Mouse (Mus musculus): ENCODE measurements around the gene Tmem117.

The Tmem117 gene

DNA sequence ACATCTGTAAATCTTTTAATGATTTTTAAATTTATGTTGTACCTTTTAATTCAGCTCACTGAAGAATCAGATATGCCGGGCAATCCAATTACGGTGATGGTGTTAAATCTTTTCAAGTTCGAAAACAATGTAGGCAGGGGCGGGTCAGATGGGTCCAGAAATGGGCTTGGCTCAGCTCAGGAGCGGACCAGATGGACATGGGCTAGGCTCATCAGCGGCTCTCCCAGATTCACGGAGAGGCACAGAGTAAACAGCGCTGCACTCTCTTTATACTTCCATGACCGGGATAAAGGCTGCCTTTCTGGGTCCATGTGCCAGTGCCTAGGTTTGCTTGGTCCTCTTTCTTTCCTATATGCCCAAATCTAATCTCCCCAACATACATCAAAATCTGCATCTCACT, 366.3 kb downstream of the Tmem117 start:
- no peak for DNase-seq (ENCODE audit: extremely low read depth, insufficient read length, low spot score)

DNA sequence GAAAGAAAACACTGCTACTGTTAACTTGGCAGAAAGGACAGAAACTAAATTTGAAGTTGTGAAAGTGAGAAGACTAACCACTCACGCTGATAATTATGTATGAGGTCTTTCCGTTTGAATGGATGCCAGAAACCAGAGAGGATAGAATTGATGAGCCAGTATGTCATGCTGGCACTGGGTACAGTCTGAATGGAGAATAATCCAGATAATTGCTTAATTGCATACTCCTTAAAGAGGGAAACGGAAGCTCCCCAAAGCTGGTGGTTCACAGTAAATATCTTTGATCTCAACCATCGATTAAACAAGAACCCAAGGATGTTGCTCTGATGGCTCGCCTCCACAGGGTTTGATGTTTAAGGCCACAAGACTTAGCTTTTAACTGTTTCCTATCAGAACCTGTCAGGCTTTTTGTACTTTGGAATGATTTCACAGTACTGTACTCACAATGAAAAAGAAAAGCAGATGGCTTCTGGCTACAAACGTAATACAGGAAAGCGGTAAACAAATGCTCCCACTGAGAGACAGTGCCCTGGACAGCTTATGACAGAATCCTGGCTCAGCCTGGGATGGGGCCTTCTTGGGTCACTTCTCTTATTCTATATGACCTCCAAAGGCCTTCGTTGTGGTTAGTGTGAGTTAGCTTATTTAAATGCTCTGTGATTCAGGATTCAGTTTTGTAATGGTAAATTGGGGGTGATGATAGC, 376.2 kb downstream of the Tmem117 start:
- no peak for DNase-seq (ENCODE audit: extremely low read depth, insufficient read length, low spot score)

DNA sequence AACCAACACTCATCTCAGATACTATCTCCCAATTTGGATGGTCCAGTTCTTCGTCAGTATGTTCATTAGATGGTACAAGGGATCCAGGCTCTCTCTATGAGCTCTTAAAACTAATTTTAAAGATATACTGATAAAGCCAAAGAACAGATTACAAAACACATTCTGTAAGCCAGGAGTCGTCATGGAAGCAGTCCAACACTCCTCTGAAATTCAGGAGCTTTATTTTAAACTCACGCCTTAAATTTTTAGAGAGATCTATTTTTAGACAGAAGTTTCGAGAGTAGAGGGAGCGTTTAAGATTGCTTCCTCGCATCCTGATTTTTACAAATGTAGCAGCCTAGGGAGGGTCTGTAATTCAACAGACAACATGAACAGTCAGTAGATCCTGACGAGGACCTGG, 393.2 kb downstream of the Tmem117 start:
- no peak for DNase-seq (ENCODE audit: extremely low read depth, insufficient read length, low spot score)

DNA sequence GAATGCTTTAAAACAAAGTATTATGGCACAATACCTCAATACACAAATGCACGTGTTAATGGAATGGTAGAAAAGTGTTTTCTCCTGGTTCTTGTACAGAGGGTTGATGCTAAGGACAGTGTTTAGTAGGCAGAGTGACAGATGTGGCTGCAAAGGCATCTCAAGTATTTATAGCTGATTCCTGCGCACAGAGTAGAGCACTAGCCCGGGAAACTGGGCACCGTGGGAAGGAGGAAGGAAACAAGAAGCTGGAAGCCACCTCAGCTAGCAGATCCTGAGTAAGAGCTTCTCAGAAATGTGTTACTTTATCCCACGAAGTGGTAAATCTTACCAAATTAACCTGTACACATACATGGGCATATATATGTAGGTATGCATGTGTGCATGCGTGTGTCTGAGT, 395.4 kb downstream of the Tmem117 start:
- DNase-seq (ENCODE audit: extremely low read depth, insufficient read length, low spot score) = no peak

DNA sequence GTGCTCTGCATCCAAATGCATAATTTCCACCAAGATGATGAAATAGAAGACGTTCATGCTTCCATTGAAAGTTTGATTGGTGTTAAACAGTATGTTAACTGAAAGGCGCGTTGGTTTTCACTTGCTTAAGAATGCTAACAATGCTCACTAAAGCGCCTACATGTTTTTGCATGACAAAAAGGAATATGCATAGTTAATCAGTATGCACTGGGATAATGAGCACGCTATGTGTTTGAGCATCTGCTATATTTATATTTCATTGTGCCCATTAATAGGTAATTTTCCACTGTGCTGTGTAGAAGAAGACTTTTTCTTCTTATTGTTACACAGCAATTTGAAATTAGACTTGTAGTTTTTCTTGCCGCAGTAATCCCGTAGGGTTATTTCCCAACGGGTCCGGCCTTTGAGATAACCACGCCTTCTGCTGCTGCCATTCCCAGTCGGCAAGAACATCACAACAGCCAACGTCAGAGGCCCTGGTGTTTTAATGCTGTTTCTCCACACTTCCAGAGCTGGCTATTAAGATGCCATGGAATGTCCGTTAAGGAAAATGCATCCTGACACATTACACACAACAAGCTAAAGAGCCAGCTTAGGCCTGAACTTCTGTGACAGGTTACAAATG, 399.9 kb downstream of the Tmem117 start:
- no peak for DNase-seq (ENCODE audit: extremely low read depth, insufficient read length, low spot score)

DNA sequence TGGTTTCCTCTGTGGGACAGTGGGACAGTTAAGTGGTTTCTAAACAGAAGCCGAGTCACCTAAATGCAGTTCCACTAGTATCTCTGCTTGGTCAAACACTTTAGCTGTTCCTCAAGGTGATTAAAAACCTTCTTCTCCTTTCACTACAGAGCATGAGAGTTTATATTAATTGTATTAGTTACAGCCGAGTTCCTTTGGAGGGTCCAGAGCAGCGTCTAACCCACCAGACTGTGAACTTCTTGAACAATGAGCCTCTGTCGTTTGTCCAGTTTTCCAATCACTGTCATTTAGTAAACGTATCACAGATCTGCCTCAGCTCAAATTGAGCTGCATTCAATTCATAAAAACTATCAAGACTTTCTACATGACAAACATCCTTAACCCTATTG, 400.4 kb downstream of the Tmem117 start:
- DNase-seq (ENCODE audit: extremely low read depth, insufficient read length, low spot score) = no peak

DNA sequence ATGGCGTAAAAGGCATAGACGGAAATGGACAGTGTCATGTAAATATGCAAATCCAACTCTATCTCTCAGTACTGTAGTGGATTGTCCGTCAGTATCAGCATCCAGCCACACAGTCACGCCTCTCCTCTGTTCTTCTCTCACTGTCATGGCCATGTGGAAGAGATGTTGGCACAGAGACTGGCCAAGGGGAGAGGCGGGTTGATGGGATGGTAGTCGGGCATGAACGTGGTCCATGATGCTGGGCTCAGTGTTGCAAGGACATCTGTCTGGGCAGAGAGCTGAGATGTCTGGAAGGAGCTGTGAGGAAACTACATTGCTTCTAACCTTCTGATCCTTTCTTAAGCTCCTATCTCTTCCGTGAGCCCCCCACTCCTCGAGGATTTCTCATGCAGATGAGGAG, 413.4 kb downstream of the Tmem117 start:
- DNase-seq (ENCODE audit: extremely low read depth, insufficient read length, low spot score) = no peak

DNA sequence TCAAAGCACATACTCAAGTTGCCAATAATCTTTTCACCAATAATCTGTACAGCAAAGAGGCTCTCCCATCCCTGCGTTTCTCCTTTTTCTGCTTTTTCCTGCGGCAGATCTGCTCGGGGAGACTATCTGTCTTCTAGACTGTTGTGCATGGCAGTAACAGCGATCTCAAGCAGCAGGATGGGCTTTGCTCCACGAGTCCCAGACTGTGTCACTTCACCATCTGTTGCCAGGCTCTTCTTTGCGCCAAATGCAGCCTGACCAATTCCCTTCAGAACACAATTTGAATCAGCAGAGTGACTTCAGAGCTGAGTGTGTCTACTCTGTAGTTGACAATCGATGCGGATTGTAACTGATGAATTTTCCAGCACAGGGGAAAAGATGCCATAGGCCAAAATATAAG, 415.0 kb downstream of the Tmem117 start:
- no peak for DNase-seq (ENCODE audit: extremely low read depth, insufficient read length, low spot score)

DNA sequence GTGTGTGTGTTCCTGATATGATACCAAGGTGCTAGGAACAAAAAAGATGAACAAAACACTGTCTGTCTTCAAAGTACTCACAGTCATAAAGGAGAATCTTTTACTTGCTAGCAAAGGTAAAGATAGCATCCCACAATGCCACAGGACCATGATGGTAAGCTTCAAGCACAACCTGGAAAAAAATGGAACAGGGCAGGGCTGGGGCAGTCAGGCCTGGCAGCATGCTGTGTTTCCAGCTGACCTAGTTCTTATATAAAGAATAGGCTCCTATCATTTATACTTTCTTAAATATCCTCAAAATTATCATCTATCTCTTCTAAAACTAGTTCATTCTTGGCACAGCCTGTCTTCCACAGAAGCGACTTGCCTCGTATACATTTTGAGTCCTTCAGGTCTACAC, 418.5 kb downstream of the Tmem117 start:
- no peak for DNase-seq (ENCODE audit: extremely low read depth, insufficient read length, low spot score)

DNA sequence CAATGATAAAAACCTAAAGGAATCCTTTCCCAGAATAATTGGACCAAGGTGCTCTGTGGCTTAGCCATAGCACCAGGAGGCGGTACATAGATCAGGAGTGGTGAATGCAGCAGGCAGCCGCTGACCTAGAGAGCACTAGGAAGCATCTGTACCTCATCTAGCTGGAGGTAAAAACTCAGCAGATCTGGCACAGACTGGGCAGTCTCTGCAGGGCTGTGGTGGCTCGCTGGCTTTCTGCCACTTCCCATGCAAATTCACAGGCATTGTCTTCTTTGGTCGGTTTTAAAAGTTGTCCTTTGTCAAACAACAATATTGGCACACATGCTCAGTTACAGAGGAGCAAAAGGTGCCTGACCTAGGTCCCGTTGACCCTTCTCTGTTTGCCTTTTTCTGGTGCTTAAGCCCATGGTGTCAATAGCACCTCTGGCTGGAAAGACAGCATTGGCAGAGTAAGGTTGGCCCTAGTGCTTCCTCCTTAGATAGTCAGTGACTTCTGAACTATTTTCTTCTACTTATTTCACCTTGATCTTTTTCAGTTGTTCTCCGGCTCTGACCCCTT, 420.2 kb downstream of the Tmem117 start:
- no peak for DNase-seq (ENCODE audit: extremely low read depth, insufficient read length, low spot score)

DNA sequence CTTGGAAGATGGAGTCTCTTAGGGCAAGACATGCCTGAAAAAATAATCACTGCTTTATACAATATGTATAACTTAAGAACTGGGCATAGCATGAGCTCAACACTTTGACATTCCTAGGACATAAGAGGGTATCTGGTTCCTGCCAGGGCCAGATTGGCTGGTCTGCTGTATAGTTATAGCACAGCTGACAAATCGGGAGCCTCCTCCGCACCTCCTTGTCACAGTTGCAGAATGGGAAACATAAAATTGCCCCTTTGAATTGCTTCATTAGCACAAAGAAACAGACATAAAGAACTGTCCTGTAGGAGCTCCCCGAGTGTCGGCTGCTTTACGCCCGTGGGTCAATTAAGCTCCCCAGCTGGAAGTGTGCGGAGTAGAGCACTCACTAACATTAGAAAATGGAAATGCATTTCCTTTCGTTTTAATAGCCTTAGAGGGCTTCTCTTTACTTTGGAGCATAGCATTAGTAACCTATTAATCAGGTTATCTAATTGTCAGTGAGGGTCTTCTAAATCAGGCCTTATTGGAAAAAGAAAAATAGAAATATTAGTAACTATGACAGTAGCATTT, 426.1 kb downstream of the Tmem117 start:
- DNase-seq (ENCODE audit: extremely low read depth, insufficient read length, low spot score) = no peak

DNA sequence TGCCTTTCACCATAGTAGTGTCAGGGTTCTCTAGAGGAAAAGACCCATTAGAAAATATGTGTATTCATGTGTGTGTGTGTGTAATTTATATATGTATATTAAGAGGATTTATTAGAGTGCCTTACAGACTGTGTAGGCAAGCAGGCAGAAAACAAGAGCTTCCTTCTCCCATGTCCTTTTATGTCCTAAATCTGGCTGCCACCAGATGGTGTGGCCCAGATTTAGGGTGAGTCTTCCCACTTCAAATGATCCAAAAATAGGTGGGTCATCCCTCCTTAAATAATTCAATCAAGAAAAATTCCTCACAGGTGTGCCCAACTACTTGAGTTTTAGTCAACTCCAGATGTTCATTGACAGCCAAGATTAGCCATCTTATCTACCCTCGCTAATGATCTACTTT, 439.0 kb downstream of the Tmem117 start:
- no peak for DNase-seq (ENCODE audit: extremely low read depth, insufficient read length, low spot score)

DNA sequence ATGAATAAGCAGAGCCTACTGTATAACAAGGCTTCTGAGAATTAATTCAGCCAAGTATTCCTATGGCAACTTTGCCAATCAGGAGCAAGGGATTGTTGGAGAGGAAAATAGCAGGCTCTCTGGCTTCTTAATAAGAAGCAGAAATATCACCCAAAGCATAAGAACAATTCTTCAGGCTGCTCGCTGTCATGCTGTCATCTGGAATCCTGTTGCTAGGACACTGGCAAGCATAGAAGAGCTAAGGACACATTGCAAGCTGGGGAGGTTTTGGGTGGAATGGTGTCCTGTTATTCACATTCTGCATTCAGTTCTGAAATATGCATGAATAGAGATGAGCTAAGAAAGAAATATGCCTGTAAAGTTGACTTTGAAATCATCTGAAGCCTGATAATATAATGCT, 439.8 kb downstream of the Tmem117 start:
- no peak for DNase-seq (ENCODE audit: extremely low read depth, insufficient read length, low spot score)

DNA sequence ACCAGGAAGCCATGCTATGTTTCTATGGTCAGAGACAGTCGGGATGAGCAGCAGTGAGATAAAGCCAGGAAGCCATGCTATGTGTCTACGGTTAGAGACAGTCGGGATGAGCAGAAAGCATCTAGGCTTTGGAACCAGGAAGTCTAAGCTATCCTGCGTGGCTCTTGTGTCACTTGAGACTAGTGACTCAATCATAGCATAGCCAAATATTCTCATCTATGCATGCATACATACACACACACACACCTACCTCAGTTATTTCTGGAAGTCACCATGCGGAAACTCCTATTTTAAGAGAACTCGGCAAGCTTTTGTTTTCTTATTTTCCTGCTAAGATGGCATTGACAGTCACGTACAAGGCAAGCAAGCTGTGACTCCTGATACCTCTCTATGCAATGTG, 441.8 kb downstream of the Tmem117 start:
- DNase-seq (ENCODE audit: extremely low read depth, insufficient read length, low spot score) = no peak

DNA sequence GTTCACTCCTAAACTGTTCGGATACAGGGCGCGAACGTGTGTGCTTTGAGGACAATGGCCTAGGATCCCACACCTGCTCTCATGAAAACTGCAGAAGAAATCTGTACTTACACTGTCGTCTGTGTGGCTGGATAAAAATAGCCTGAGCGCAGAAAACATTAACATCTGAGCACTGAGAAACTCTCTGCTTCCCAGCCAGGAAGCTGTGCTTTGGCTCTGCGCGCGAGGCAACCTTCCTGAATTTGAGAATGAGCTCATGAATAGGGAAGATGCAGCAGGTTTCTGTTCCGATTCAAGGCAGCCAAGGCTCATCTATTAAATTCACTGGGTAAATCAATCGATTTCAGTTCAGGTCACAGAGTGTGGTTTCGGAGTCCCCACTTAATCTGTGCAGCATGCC, 446.3 kb downstream of the Tmem117 start:
- no peak for DNase-seq (ENCODE audit: extremely low read depth, insufficient read length, low spot score)

DNA sequence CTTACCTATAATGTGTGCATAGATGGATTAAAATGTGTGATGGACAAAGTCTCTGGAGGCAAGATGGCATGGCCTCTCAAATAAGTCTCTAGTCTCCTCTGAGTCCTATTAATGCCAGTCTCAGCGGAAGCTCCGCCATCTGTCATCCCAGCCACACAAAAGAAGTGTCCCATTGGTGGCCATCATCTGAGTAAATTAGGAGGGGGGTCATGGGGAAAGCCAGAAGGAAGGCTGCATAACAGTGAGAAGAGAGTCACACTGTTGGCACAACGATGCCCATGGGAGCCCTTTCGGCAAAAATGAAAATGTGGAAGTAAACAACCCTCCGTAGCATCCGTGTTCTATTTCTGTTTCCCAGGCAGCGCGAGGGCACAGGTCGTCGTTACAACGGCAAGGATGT, 452.6 kb downstream of the Tmem117 start:
- DNase-seq (ENCODE audit: extremely low read depth, insufficient read length, low spot score) = no peak

DNA sequence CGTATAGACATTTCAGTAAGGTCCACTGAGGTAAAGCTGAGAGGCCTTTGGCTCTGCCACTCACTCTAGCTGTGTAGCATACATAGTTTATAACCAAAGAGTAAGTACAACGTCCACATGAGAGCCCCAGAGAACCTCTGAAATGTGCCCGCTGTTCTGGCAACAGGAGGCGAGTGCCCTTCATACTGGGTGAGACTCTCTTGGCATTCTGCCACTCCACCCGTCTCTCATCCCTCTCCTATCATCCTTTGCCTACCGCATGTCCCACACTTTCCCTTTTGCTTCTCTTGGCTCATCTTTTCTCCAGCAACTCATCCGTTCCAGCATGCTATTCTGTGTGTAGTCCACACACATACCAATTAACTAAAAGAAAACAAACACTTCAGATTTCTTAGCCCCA, 456.9 kb downstream of the Tmem117 start:
- DNase-seq (ENCODE audit: extremely low read depth, insufficient read length, low spot score) = no peak

DNA sequence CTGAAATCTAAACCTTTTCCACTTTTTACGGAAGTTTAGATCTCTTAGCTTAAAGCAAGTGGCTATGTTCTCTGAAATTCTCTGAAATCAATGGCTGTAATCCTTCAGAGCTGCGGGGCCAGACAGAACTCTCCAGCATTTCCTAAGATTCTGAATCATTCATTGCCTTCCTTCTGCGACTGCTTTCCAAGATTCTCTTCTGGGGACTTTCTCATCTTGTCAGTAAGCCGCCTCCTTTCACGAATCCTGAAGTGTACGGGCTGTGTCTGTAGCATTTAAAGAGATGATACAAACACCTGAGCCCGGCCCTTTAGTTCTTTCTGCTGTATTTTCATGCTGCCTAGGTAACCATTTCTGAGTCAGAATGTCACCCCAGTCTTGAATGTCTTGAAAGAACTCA, 471.1 kb downstream of the Tmem117 start:
- no peak for DNase-seq (ENCODE audit: extremely low read depth, insufficient read length, low spot score)

DNA sequence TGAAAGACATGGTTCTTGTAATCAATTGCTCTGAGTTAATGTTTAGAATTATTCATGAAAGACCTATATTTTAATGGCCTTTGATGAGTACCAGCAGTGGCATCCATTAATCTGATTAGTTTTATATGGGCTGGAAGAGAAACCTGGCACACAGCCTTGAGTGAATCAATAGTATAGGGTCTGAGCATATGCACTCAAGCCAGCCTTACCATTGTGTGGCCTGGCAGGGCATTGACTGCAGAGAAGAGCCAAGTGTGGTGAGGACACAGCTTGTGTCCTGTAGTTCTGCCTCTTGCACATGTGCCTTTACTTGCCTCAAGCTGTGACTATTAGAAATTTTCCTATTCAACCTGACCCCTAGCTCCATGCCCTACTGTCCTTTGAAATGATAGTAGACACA, 472.5 kb downstream of the Tmem117 start:
- no peak for DNase-seq (ENCODE audit: extremely low read depth, insufficient read length, low spot score)

DNA sequence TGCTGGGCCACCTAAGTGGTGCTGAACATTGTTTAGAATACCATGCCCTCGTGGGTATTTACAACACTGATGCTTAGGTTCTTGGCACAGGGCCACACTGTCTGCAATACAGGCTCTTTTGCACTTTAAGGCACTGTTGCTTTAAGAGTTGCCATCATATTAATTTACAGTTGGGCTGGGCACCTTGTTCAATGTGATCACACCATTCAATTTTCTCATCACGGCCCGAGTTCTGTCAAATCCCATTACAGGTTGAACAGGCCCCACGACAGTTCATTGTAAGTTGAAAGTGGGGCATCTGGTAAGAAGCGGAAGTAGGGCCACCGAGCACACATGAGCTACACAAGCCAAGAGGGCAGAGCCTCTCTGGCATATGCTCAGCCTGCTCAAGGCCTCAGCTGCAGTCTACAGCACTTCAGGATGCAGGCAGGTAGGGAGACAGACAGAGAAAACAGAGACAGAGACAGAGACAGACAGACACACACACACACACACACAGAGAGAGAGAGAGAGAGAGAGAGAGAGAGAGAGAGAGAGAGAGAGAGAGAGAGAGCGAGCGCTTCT, 478.3 kb downstream of the Tmem117 start:
- DNase-seq (ENCODE audit: extremely low read depth, insufficient read length, low spot score) = no peak

DNA sequence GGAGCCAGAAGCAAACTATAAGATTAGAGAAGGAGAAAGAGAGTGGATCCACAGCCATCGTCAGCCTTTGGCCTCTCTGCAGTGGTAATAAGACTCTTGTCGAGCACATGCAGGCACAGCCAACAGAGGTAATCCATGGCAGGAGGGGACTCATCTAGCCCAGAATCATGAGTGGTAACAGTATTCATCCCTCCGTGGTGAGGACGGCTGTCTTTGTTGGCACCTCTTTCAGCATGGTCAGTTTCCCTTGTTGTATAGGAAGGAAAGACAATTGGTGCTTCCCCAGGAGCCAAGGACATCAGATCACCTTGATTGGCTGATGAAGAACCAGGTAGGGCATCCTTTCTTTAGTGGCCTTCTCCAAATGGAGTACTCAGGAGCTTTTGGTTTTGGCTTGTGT, 479.6 kb downstream of the Tmem117 start:
- no peak for DNase-seq (ENCODE audit: extremely low read depth, insufficient read length, low spot score)

DNA sequence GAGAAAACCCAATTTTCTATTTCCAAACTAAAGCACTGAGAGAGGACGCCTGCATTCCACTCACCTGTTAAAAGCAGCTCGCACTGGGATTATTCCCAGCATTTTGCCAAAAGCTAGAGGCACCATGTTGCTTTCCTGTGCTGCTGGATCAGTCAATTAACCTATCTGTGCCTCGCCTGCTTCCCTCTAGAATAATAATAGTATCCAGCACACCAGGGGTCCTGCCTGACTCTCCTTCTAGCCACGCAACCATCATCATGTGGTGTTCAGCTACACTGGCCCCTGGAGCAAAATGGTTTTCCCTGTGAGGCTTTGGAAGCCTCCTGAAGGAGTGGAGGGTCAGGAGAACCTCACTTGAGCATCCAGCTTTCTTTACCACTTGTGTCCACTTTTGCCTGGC, 502.4 kb downstream of the Tmem117 start:
- no peak for DNase-seq (ENCODE audit: extremely low read depth, insufficient read length, low spot score)
